Mouse (Mus musculus): ENCODE data around the gene Hcn1. TPM values are rescaled to one million over a fixed set of nuclear protein-coding genes. Genes with fewer than 3 reads are reported as not detected.
A peak's percentile ranks its signal among the peaks of the same experiment; 100 is the strongest.

Hcn1 gene
- 0.04 TPM for polyA plus RNA-seq (2012; fragmentation: generic; extraction: Trizol)
- long read RNA-seq, experiment 1 = 0 reads
- long read RNA-seq, experiment 2 = 0 reads

GRCm38 (mm10) chr13:117602181-117602580, at the start of gene Hcn1:
Hcn1 (plus strand) TSS chr13:117602320.
- Histone ChIP-seq H3K36me3 (ENCODE audit: control insufficient read depth, insufficient read depth) (no peaks in the 10 kb centered on the region), H3K79me2 (ENCODE audit: control insufficient read depth, insufficient read depth) (no peaks in the 10 kb centered on the region), H3K4me3 (ENCODE audit: insufficient read depth, poor library complexity, severe bottlenecking) (no peak within 1 kb of the TSS), H3K27me3 (ENCODE audit: control insufficient read depth, insufficient read depth, insufficient read length) (no peaks in the 10 kb centered on the region), H3K79me3 (ENCODE audit: low read depth) (no peaks in the 10 kb centered on the region), H3ac (ENCODE audit: control insufficient read depth, insufficient read length, low read depth) (no peak within 1 kb of the TSS)
- no peak for TF ChIP-seq MAX (IDR thresholded peaks at IDR 0.05)
- peak; percentile 82 for TF ChIP-seq CTCF (IDR thresholded peaks at IDR 0.05; ENCODE audit: control insufficient read depth, insufficient read depth, insufficient read length)
- TF ChIP-seq MYOG (IDR thresholded peaks at IDR 0.05; ENCODE audit: control insufficient read depth, extremely low read depth, insufficient read length) = no peak
- TF ChIP-seq CEBPB (IDR thresholded peaks at IDR 0.05; ENCODE audit: low read depth) = no peak
- no peak for TF ChIP-seq USF1 (IDR thresholded peaks at IDR 0.05; ENCODE audit: low read depth)
- no peak for TF ChIP-seq MYOD1 (IDR thresholded peaks at IDR 0.05; ENCODE audit: control insufficient read depth, insufficient read length, low read depth)

- H3ac ChIP-seq (ENCODE audit: control insufficient read depth, insufficient read length, low read depth) = no peak overlapping the region
- no peak overlapping the region for H3K4me3 ChIP-seq (ENCODE audit: insufficient read depth, poor library complexity, severe bottlenecking)
- TF ChIP-seq CTCF (IDR thresholded peaks at IDR 0.05; ENCODE audit: control insufficient read depth, insufficient read depth, insufficient read length) (no peak), FOSL1 (IDR thresholded peaks at IDR 0.05; ENCODE audit: insufficient read depth, low read length, poor library complexity, severe bottlenecking) (no peak), MYOG (IDR thresholded peaks at IDR 0.05; ENCODE audit: control insufficient read depth, extremely low read depth, insufficient read length) (no peak), USF1 (IDR thresholded peaks at IDR 0.05; ENCODE audit: low read depth) (no peak), MYOD1 (IDR thresholded peaks at IDR 0.05; ENCODE audit: control insufficient read depth, insufficient read length, low read depth) (no peak), CEBPB (IDR thresholded peaks at IDR 0.05; ENCODE audit: low read depth) (no peak), MAX (IDR thresholded peaks at IDR 0.05) (no peak)
- H3K27me3 ChIP-seq (ENCODE audit: control insufficient read depth, insufficient read depth, insufficient read length) = no peaks in the 10 kb centered on the region
- H3K79me2 ChIP-seq (ENCODE audit: control insufficient read depth, insufficient read depth) = no peaks in the 10 kb centered on the region
- H3K36me3 ChIP-seq (ENCODE audit: control insufficient read depth, insufficient read depth) = no peaks in the 10 kb centered on the region
- H3K79me3 ChIP-seq (ENCODE audit: low read depth) = no peaks in the 10 kb centered on the region
These were observed 34.9 kb upstream of the Hcn1 start for GRCm38 (mm10) chr13:117567251-117567650.

GRCm38 (mm10) chr13:117571747-117572146, 30.4 kb upstream of the Hcn1 start:
- no peak overlapping the region for H3ac ChIP-seq (ENCODE audit: control insufficient read depth, insufficient read length, low read depth)
- no peaks in the 10 kb centered on the region for H3K79me3 ChIP-seq (ENCODE audit: low read depth)
- no peak overlapping the region for H3K4me3 ChIP-seq (ENCODE audit: insufficient read depth, poor library complexity, severe bottlenecking)
- H3K36me3 ChIP-seq (ENCODE audit: control insufficient read depth, insufficient read depth) = no peaks in the 10 kb centered on the region
- H3K27me3 ChIP-seq (ENCODE audit: control insufficient read depth, insufficient read depth, insufficient read length) = no peaks in the 10 kb centered on the region
- TF ChIP-seq CEBPB (IDR thresholded peaks at IDR 0.05; ENCODE audit: low read depth) (no peak), FOSL1 (IDR thresholded peaks at IDR 0.05; ENCODE audit: insufficient read depth, low read length, poor library complexity, severe bottlenecking) (no peak), MYOG (IDR thresholded peaks at IDR 0.05; ENCODE audit: control insufficient read depth, extremely low read depth, insufficient read length) (no peak), CTCF (IDR thresholded peaks at IDR 0.05; ENCODE audit: control insufficient read depth, insufficient read depth, insufficient read length) (no peak), USF1 (IDR thresholded peaks at IDR 0.05; ENCODE audit: low read depth) (no peak), MYOD1 (IDR thresholded peaks at IDR 0.05; ENCODE audit: control insufficient read depth, insufficient read length, low read depth) (no peak), MAX (IDR thresholded peaks at IDR 0.05) (no peak)
- H3K79me2 ChIP-seq (ENCODE audit: control insufficient read depth, insufficient read depth) = no peaks in the 10 kb centered on the region

GRCm38 (mm10) chr13:117594494-117595182, 7.5 kb upstream of the Hcn1 start:
- Histone ChIP-seq H3K4me3 (ENCODE audit: insufficient read depth, poor library complexity, severe bottlenecking) (no peak overlapping the region), H3ac (ENCODE audit: control insufficient read depth, insufficient read length, low read depth) (no peak overlapping the region), H3K79me3 (ENCODE audit: low read depth) (no peaks in the 10 kb centered on the region), H3K27me3 (ENCODE audit: control insufficient read depth, insufficient read depth, insufficient read length) (no peaks in the 10 kb centered on the region), H3K36me3 (ENCODE audit: control insufficient read depth, insufficient read depth) (no peaks in the 10 kb centered on the region), H3K79me2 (ENCODE audit: control insufficient read depth, insufficient read depth) (no peaks in the 10 kb centered on the region)
- TF ChIP-seq CEBPB (IDR thresholded peaks at IDR 0.05; ENCODE audit: low read depth) = no peak
- no peak for TF ChIP-seq FOSL1 (IDR thresholded peaks at IDR 0.05; ENCODE audit: insufficient read depth, low read length, poor library complexity, severe bottlenecking)
- no peak for TF ChIP-seq CTCF (IDR thresholded peaks at IDR 0.05; ENCODE audit: control insufficient read depth, insufficient read depth, insufficient read length)
- no peak for TF ChIP-seq MAX (IDR thresholded peaks at IDR 0.05)
- no peak for TF ChIP-seq MYOG (IDR thresholded peaks at IDR 0.05; ENCODE audit: control insufficient read depth, extremely low read depth, insufficient read length)
- TF ChIP-seq USF1 (IDR thresholded peaks at IDR 0.05; ENCODE audit: low read depth) = no peak
- no peak for TF ChIP-seq MYOD1 (IDR thresholded peaks at IDR 0.05; ENCODE audit: control insufficient read depth, insufficient read length, low read depth)

GRCm38 (mm10) chr13:117595183-117595532, 7.0 kb upstream of the Hcn1 start:
- TF ChIP-seq FOSL1 (IDR thresholded peaks at IDR 0.05; ENCODE audit: insufficient read depth, low read length, poor library complexity, severe bottlenecking) = no peak
- no peak for TF ChIP-seq MYOG (IDR thresholded peaks at IDR 0.05; ENCODE audit: control insufficient read depth, extremely low read depth, insufficient read length)
- no peak for TF ChIP-seq MAX (IDR thresholded peaks at IDR 0.05)
- no peak for TF ChIP-seq MYOD1 (IDR thresholded peaks at IDR 0.05; ENCODE audit: control insufficient read depth, insufficient read length, low read depth)
- no peak for TF ChIP-seq CEBPB (IDR thresholded peaks at IDR 0.05; ENCODE audit: low read depth)
- no peak for TF ChIP-seq USF1 (IDR thresholded peaks at IDR 0.05; ENCODE audit: low read depth)
- no peak for TF ChIP-seq CTCF (IDR thresholded peaks at IDR 0.05; ENCODE audit: control insufficient read depth, insufficient read depth, insufficient read length)
- H3ac ChIP-seq (ENCODE audit: control insufficient read depth, insufficient read length, low read depth) = no peak overlapping the region
- no peaks in the 10 kb centered on the region for H3K79me3 ChIP-seq (ENCODE audit: low read depth)
- H3K4me3 ChIP-seq (ENCODE audit: insufficient read depth, poor library complexity, severe bottlenecking) = no peak overlapping the region
- H3K36me3 ChIP-seq (ENCODE audit: control insufficient read depth, insufficient read depth) = no peaks in the 10 kb centered on the region
- H3K79me2 ChIP-seq (ENCODE audit: control insufficient read depth, insufficient read depth) = no peaks in the 10 kb centered on the region
- no peaks in the 10 kb centered on the region for H3K27me3 ChIP-seq (ENCODE audit: control insufficient read depth, insufficient read depth, insufficient read length)
